Comparison of ENCODE assay signal across 18 mouse cellular contexts in the genomic region with DNA sequence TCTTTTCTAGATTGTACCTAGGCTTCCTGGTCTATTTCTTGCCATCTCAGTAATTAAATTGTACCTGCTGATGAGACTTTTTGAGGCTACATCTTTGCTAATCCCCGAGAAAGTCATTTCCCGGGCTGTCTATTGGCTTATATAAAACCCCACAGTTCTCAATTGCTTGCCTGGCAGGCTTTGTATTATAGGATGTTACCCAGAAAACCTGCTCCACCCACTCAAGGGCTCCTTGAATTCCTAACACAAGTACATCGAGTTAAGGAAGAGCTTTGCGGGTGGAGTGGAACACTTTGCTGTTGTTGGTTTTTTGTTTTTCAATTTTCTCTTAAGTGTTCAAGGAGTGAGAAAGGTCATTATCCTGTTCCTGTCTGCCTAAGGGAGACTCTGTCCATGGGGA.
"Had no signal": no experiment of that assay in that cellular context is flagged by ENCODE, and none has a peak within 500 bp of the region (broad histone marks: within the 10 kb centered on the region; RNA-seq: fewer than 3 reads in every experiment).

No protein-coding gene starts in this region.

- H3K4me2 ChIP-seq: limb, embryonic 13.5 days; liver, embryonic 12.5 days; liver, embryonic 15.5 days; midbrain, embryonic 13.5 days; stomach, embryonic 15.5 days had no signal

- H3K36me3 ChIP-seq: liver, embryonic 15.5 days; stomach, embryonic 15.5 days had no signal

- ATAC-seq: intestine, postnatal 0 days; liver, embryonic 12.5 days; midbrain, embryonic 13.5 days; midbrain, embryonic 16.5 days had no signal

- H3K4me3 ChIP-seq: layer of hippocampus, adult 2 months; limb, embryonic 10.5 days; limb, embryonic 13.5 days; liver, embryonic 12.5 days; liver, embryonic 15.5 days; midbrain, embryonic 13.5 days; myocyte; stomach, embryonic 15.5 days had no signal

- H3K9me3 ChIP-seq: limb, embryonic 10.5 days; limb, embryonic 13.5 days; liver, embryonic 12.5 days; liver, embryonic 15.5 days; midbrain, embryonic 13.5 days; stomach, embryonic 15.5 days had no signal

- H3K27ac ChIP-seq: layer of hippocampus, adult 2 months; limb, embryonic 10.5 days; limb, embryonic 13.5 days; liver, embryonic 12.5 days; liver, embryonic 15.5 days; macrophage; midbrain, embryonic 13.5 days had no signal

- H3K27me3 ChIP-seq: limb, embryonic 13.5 days; liver, embryonic 12.5 days; liver, embryonic 15.5 days; midbrain, embryonic 13.5 days; stomach, embryonic 15.5 days had no signal

- H3K9ac ChIP-seq: liver, embryonic 12.5 days; liver, embryonic 15.5 days; midbrain, embryonic 13.5 days; stomach, embryonic 15.5 days had no signal

- DNase-seq: kidney, adult 2 months; kidney, postnatal 25 days; layer of hippocampus, adult 9-11 months; liver; right cerebral cortex, postnatal 25 days; spleen, adult 18-20 months; thymus, postnatal 25 days had no signal
